Mouse (Mus musculus): ENCODE measurements around the gene Lrmp. TPM values are rescaled to one million over a fixed set of nuclear protein-coding genes. Genes with fewer than 3 reads are reported as not detected.

The Lrmp gene
- polyA plus RNA-seq, 1 experiment from 2014 or later, result 4.8 TPM

DNA sequence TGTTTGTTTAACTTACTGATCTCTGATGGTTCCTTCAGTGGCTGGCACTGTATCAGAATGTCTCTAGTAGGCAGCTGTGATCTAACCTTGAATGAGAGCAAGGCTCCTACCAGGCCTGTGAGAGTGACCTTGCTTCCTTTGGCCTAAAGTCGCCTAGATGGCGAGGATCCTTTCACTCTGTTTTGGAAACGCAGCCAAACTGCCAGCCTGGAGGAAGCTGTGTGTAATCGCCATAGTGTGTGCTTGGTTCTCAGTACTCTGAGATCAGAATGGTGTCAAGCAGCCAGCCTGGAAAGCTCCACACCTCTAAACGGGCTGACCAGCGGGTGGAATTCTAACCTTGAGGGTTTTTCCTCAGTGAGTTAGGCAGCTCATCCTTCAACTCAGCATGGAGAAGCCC, 2.6 kb upstream of the Lrmp start:
- Histone ChIP-seq H3K4me3 (no peak overlapping the region), H3K4me1 (peaks cover 14% of the 10 kb centered on the region), H3K36me3 (no peaks in the 10 kb centered on the region), H3K27me3 (ENCODE audit: insufficient read depth, poor library complexity, severe bottlenecking) (no peaks in the 10 kb centered on the region), H3K27ac (no peak overlapping the region; the same call in 1 of the 2 replicates), H3K9me3 (no peaks in the 10 kb centered on the region)
- DNase-seq (ENCODE audit: low spot score), result no peak
- WGBS, result 56% methylated on average over 6 of the region's 6 CpGs

DNA sequence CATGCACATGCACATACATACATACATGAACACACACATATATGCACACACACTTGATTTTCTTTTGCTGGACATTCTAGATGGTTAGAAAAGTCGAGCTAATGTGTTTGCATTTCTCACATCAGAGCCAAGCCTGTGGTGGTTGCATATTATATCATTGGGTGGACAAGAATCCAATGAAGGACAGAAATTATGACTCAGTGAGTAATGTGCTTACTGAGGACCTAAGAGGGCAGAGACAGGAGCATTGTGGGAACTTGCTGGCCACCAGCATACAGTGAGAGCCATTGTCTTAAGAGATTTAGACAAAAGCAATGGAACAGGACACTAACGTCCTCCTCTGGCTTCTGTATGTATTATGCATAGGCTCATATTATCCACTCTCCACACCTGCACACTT, 892 bp upstream of the Lrmp start:
- no peaks in the 10 kb centered on the region for H3K27me3 ChIP-seq (ENCODE audit: insufficient read depth, poor library complexity, severe bottlenecking)
- H3K36me3 ChIP-seq, result no peaks in the 10 kb centered on the region
- no peak overlapping the region for H3K27ac ChIP-seq
- no peak for DNase-seq (ENCODE audit: low spot score)
- H3K4me3 ChIP-seq, result no peak overlapping the region
- 79% methylated on average over 2 of the region's 2 CpGs for WGBS
- H3K4me1 ChIP-seq, result peaks cover 14% of the 10 kb centered on the region
- no peaks in the 10 kb centered on the region for H3K9me3 ChIP-seq

DNA sequence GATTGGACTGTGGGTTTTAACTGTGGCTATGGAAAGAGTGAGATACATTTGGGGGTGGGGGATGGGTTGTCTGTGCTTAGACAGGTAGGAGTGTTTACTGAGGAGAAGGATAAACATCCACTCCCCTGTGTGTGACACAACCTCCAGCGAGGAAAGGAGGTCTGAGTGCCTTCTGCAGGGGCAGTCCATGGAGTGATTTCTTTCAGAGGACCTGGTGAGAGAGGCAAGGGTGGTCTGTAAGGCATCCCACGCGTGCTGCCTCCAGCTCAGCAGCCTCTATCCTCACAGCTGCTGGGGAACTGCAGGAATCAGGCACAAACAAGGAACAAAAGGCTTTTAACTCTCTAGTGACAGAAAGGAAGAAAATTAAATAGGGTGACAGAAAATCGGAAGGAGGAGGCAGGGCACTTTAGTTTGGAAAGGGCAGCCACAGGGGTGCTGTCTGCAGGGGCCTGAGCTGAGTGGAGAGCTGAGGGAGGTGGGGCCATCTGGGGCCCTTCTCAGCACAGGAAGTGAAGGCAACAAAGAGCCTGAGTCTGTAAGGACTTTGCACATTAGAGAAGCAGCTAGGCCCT, 732 bp downstream of the Lrmp start:
- Histone ChIP-seq H3K4me1 (peaks cover 28% of the 10 kb centered on the region), H3K9me3 (no peaks in the 10 kb centered on the region), H3K36me3 (no peaks in the 10 kb centered on the region), H3K27ac (peak overlapping the region; percentile 75), H3K27me3 (ENCODE audit: insufficient read depth, poor library complexity, severe bottlenecking) (no peaks in the 10 kb centered on the region), H3K4me3 (no peak overlapping the region)
- DNase-seq (ENCODE audit: low spot score), result no peak
- WGBS, result 23% methylated on average over 4 of the region's 4 CpGs

DNA sequence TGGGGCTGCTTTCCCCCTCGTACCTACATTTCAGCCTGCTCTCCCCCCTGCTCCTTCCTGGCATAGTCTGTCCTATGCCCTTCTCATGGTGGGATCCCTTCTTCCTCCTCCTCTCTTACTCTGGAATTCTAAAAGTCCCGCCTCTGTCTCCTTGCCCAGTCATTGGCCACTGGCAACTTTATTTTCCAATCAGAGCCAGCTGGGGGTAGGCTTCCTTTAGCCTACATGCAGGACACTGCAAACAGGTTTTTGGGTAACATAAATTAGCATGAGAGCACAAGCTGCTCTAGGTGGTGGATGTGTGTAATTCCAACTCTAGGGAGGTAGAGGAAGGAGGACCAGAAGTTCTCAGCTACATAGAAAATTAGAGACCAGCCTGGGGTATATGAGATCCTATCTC, 4.6 kb downstream of the Lrmp start:
- Histone ChIP-seq H3K27me3 (ENCODE audit: insufficient read depth, poor library complexity, severe bottlenecking) (no peaks in the 10 kb centered on the region), H3K4me3 (no peak overlapping the region), H3K36me3 (no peaks in the 10 kb centered on the region), H3K4me1 (peaks cover 46% of the 10 kb centered on the region), H3K9me3 (no peaks in the 10 kb centered on the region), H3K27ac (no peak overlapping the region)
- no peak for DNase-seq (ENCODE audit: low spot score)
- 55% methylated on average over 2 of the region's 2 CpGs for WGBS

DNA sequence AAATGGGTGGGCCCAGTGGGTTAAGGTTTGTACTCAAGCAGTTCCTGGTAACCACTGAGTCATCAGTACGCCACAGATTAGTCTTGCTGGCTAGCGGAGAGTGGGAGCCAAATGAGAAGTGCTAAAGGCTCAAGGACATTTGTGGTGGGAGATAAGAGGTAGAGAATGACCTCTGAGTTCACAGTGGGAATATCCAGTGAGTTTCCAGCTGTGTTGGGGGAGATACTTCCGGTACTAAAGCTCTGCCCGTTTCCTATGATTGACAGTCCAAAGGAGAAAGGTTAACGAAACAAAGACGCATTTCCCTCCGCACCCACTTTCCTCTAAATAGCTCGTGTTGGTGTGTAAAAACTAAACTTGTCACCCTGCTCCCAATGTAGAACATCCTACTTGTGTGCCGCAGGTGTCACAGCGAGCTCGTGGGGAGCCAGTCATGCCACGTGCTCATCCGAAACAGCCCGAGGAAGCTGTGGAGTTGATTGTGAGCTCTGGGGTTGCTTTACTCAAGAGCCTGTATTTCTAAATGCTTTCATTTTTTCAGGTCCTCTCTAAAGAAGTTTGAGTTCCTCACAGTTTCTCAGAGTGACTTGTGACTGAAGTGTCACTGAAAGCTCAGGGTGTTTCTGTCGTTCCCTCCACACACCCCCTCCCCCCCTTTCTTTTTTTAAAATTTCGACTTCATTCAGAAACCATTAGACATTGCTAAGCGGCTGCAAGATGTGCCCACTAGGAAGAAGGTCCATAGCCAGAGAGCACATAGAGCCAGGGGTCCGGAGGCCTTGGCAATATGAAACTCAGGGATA, 5.5 kb downstream of the Lrmp start:
- Histone ChIP-seq H3K4me1 (peaks cover 50% of the 10 kb centered on the region), H3K4me3 (peak overlapping the region; percentile 18; the same call in 1 of the 2 replicates), H3K27ac (peak overlapping the region; percentile 81), H3K9me3 (no peaks in the 10 kb centered on the region), H3K36me3 (no peaks in the 10 kb centered on the region), H3K27me3 (ENCODE audit: insufficient read depth, poor library complexity, severe bottlenecking) (no peaks in the 10 kb centered on the region)
- WGBS, result 21% methylated on average over 18 of the region's 18 CpGs
- no peak for DNase-seq (ENCODE audit: low spot score)

DNA sequence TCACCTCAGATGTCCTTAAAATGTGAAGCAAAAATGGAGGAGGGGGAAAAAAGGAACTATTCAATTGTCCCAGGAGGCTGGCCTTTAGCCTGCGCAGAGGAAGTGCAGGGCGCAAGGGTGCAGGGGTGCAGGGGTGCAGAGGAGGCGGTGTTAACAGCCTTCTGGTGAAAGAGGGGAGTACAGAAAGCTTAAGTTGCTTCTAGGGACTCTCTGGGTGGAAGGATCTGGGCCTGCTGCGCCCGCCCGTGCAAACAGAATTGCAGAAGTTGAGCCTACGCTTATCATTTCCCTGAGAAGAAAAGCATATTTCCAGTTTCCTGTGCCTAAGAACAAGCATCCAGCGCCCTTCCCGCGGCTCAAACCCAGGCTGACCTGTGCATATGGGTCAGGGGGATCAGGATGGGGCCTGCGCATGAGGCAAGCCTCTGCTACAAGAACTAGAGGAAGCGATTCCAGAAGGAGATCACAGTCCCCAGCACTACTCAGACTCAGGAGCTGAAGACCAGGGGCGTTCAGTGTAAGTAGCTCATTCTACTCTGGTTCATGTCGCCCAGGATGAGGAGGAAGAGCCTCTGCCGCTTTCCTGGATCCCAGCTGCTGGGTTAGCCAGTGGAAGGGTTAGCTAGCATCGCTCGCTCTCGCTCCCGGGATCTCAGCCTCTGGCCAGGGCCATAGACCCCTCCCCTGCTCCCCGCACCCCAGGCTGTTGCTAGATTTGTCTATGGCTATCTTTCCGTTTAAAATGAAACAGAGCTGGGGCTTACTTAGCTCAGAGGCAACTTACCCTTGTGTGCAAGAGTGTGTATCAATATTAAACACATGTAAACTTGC, 6.4 kb downstream of the Lrmp start:
- Histone ChIP-seq H3K4me3 (no peak overlapping the region), H3K27ac (peak overlapping the region; percentile 81)

DNA sequence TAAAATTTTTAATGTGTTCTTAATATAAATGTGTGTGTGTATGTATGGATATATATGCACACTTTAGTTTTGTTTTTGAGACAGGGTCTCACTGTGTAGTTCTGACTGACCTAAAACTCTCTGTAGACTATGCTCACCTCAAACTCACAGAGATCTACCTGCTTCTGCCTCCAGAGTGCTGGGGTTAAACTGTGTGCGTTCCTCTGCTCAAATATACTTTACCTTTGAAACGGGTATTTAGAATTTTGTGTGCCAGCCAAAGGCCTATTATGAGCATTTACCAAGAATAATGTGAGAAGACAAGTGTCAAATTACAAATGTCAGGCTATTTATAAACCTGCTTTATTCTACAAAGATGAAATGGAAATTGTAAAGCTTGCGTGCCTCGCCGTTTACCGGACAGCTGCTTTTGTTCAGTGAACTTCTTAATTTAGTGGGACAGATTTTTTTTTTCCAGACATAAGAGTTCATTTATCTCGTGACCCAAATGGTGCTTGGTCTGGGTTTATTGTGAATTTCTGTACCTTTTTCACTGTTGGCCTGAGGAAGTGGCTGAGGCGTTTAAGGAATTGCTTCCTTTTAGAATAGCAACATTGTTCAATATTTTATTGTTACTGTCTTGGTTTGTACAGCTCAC, 7.1 kb downstream of the Lrmp start:
- no peak for DNase-seq (ENCODE audit: low spot score)
- Histone ChIP-seq H3K9me3 (no peaks in the 10 kb centered on the region), H3K4me3 (no peak overlapping the region), H3K27me3 (ENCODE audit: insufficient read depth, poor library complexity, severe bottlenecking) (no peaks in the 10 kb centered on the region), H3K27ac (no peak overlapping the region), H3K4me1 (peaks cover 42% of the 10 kb centered on the region), H3K36me3 (no peaks in the 10 kb centered on the region)
- WGBS, result 79% methylated on average over 8 of the region's 8 CpGs

More for the DNA sequence above, 6.4 kb downstream of the Lrmp start:
- H3K9me3 ChIP-seq, result no peaks in the 10 kb centered on the region
- no peaks in the 10 kb centered on the region for H3K27me3 ChIP-seq (ENCODE audit: insufficient read depth, poor library complexity, severe bottlenecking)
- no peak for DNase-seq (ENCODE audit: low spot score)
- no peaks in the 10 kb centered on the region for H3K36me3 ChIP-seq
- WGBS, result 41% methylated on average over 21 of the region's 21 CpGs
- peaks cover 43% of the 10 kb centered on the region for H3K4me1 ChIP-seq

DNA sequence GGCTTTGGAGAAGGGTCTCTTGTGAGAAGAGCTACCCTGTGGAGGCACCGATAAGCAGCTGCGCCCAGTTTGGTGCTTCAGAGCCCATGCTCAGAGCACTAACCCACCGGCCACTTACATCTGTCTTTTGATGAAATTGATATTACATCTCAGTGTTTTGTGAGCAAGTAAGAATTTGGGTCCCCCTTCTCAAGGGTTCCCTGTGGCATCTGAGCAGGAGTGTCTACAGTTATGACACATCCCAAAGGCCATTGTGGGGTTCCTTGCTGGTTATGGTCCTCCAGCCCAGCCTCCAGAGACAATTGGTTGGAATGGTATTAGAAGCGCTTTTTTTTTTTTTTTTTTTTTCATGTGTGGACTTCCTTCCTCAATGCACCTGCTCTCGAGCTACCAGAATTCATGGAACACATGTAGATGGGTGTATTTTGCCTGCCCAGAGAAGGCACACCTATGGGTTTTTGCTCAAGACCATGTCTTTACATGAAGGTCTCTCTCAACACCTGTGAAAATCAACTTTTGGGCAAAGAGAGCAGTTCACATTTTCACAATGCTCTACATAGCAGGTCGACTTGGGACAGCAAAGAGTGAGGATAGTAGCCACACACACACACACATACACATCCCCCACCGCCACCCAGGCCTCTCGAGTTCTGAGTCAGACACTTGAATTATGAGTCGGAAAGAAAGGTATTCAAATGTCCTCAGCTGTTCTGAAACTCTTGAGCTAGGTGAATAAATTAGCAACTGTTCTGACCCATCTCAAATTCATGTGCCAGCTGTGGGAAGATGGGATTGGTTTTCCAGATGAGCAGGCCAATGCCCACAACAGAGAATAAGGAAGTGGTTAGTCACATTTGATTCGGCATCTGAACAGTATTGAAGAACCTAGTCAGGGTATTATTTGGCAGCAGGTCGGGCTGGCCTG, 7.9 kb downstream of the Lrmp start:
- 80% methylated on average over 11 of the region's 11 CpGs for WGBS
- Histone ChIP-seq H3K27me3 (ENCODE audit: insufficient read depth, poor library complexity, severe bottlenecking) (no peaks in the 10 kb centered on the region), H3K4me3 (no peak overlapping the region), H3K36me3 (no peaks in the 10 kb centered on the region), H3K27ac (no peak overlapping the region), H3K9me3 (no peaks in the 10 kb centered on the region), H3K4me1 (peaks cover 42% of the 10 kb centered on the region)
- DNase-seq (ENCODE audit: low spot score), result no peak

- Histone ChIP-seq H3K4me3 (no peak overlapping the region), H3K27ac (0 out of 2 replicates have a peak overlapping the region, but pooled peaks have one; percentile 56), H3K36me3 (no peaks in the 10 kb centered on the region), H3K27me3 (ENCODE audit: insufficient read depth, poor library complexity, severe bottlenecking) (no peaks in the 10 kb centered on the region), H3K9me3 (no peaks in the 10 kb centered on the region), H3K4me1 (peaks cover 42% of the 10 kb centered on the region)
- no peak for DNase-seq (ENCODE audit: low spot score)
- WGBS, result 45% methylated on average over 1 of the region's 1 CpGs
These were observed 9.2 kb downstream of the Lrmp start for GRCm38 (mm10) chr6:145124621-145125020.

DNA sequence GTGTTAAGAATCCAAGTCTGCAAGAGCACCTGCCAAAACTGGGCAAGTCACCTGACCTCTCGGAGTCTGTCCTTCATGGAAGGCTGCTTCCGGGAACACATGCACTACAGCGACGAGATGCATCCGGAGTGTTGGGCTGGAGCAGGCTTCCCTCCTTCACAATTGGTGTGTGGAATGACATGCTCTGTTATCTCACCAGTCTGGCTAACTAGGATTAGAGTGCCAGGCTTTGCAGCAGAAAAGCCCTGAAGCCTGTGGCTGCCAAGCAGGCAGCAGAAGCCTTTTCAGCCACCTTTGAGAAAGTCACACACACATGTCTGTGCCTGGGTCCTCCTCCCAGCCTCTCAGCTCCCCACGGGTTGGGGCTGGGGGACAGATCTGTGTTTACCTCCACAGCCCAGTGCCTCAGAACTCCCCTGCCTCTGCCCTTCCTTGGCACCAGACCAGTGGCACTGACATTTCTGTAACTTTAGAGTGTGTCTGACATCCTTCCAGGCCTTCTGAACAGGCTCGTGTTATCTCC, 10.2 kb downstream of the Lrmp start:
- no peaks in the 10 kb centered on the region for H3K36me3 ChIP-seq
- H3K27ac ChIP-seq, result peak overlapping the region; percentile 56
- DNase-seq (ENCODE audit: low spot score), result no peak
- H3K4me3 ChIP-seq, result no peak overlapping the region
- peaks cover 33% of the 10 kb centered on the region for H3K4me1 ChIP-seq
- H3K27me3 ChIP-seq (ENCODE audit: insufficient read depth, poor library complexity, severe bottlenecking), result no peaks in the 10 kb centered on the region
- no peaks in the 10 kb centered on the region for H3K9me3 ChIP-seq
- WGBS, result 31% methylated on average over 7 of the region's 7 CpGs

DNA sequence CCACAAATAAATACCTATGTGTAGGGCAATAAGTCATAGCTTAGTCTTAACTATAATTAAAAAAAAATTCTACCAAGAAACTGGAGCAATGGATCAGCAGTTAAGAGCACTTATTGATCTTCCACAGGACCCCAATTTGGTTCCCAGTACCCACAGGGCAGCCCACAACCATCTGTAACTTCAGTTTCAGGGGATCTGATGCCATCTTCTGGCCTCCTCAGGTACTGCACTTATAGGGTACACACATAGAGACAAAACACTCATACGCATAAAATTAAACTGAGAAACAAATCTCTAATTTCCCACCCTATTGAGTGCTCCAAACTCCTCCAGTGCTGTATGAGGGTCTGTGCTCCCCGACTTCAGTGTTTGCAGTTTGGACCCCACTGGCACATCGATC, 12.2 kb downstream of the Lrmp start:
- H3K4me1 ChIP-seq, result peaks cover 17% of the 10 kb centered on the region
- 90% methylated on average over 3 of the region's 3 CpGs for WGBS

GRCm38 (mm10) chr6:145129563-145129962, 14.1 kb downstream of the Lrmp start:
- 63% methylated on average over 4 of the region's 4 CpGs for WGBS

More for the DNA sequence above, 12.2 kb downstream of the Lrmp start:
- H3K36me3 ChIP-seq, result no peaks in the 10 kb centered on the region
- H3K4me3 ChIP-seq, result no peak overlapping the region
- no peaks in the 10 kb centered on the region for H3K9me3 ChIP-seq
- no peak for DNase-seq (ENCODE audit: low spot score)
- no peak overlapping the region for H3K27ac ChIP-seq
- H3K27me3 ChIP-seq (ENCODE audit: insufficient read depth, poor library complexity, severe bottlenecking), result no peaks in the 10 kb centered on the region

More at GRCm38 (mm10) chr6:145129563-145129962, 14.1 kb downstream of the Lrmp start:
- Histone ChIP-seq H3K4me3 (no peak overlapping the region), H3K27me3 (ENCODE audit: insufficient read depth, poor library complexity, severe bottlenecking) (no peaks in the 10 kb centered on the region), H3K9me3 (no peaks in the 10 kb centered on the region), H3K4me1 (peaks cover 15% of the 10 kb centered on the region), H3K36me3 (no peaks in the 10 kb centered on the region), H3K27ac (no peak overlapping the region)
- DNase-seq (ENCODE audit: low spot score), result no peak

Data from heart, embryonic 10.5 days (tissue).